ENCODE assay signal across 8 mouse cellular contexts in genomic region chr8:121736236-121736635, GRCm38 (mm10). TPM values are rescaled to one million over a fixed set of nuclear protein-coding genes. Genes with fewer than 3 reads are reported as not detected.
A peak's percentile ranks its signal among the peaks of the same experiment; 100 is the strongest.
DNase-seq lines count a peak whose midpoint lies in the region; ATAC-seq and TF ChIP-seq lines count a peak whose summit lies in the region.

No protein-coding gene starts in this region.

- WGBS in heart, embryonic 11.5 days (ENCODE audit: insufficient replicate concordance) = 18% methylated on average over 7 of the region's 7 CpGs
- WGBS in lung, adult 2 months = 18% methylated on average over 7 of the region's 7 CpGs
- 14% methylated on average over 7 of the region's 7 CpGs for WGBS in midbrain, embryonic 11.5 days

- no peak for TF ChIP-seq CTCF in lung, adult 2 months (IDR thresholded peaks at IDR 0.05; ENCODE audit: insufficient read depth, low read length)

- TF ChIP-seq POLR2A in lung, adult 2 months (IDR thresholded peaks at IDR 0.05; ENCODE audit: borderline replicate concordance, extremely low read depth, low read depth, low read length) = no peak

- ATAC-seq in heart, embryonic 11.5 days (replicated peaks; ENCODE audit: insufficient number of reproducible peaks, low FRiP score, low TSS enrichment) = no peak
- ATAC-seq in midbrain, embryonic 11.5 days (ENCODE audit: low FRiP score) = no peak

- H3K27me3 ChIP-seq in heart, embryonic 11.5 days (ENCODE audit: control insufficient read depth, insufficient read depth, low read length) = peaks cover 28% of the 10 kb centered on the region
- peaks cover 20% of the 10 kb centered on the region for H3K27me3 ChIP-seq in midbrain, embryonic 11.5 days (ENCODE audit: control insufficient read depth, insufficient read depth, low read length)

- H3K4me3 ChIP-seq in heart, embryonic 11.5 days (ENCODE audit: low read depth, low read length) = no peak overlapping the region
- no peak overlapping the region for H3K4me3 ChIP-seq in ES-E14 (ENCODE audit: insufficient read depth in 1 of 2, low read depth in 1 of 2, low read length in 2 of 2, poor library complexity in 1 of 2, severe bottlenecking in 1 of 2)
- H3K4me3 ChIP-seq in lung, adult 2 months (replicated peaks; ENCODE audit: extremely low read depth, low read depth, low read length) = no peak overlapping the region
- H3K4me3 ChIP-seq in midbrain, embryonic 11.5 days (ENCODE audit: low read depth, low read length) = no peak overlapping the region

- in situ Hi-C loops in ES-E14 (cut with MboI; ENCODE audit: low sequenced_read_pairs in 2 of 2, unreplicated experiment in 2 of 2) = no loop called here

- no peak overlapping the region for H3K9ac ChIP-seq in heart, embryonic 11.5 days (ENCODE audit: low read depth, low read length)
- no peak overlapping the region for H3K9ac ChIP-seq in ES-E14 (ENCODE audit: insufficient read depth, low read depth, low read length, poor library complexity, severe bottlenecking)
- H3K9ac ChIP-seq in midbrain, embryonic 11.5 days (ENCODE audit: low read length) = no peak overlapping the region

- no peak overlapping the region for H3K4me2 ChIP-seq in heart, embryonic 11.5 days
- no peak overlapping the region for H3K4me2 ChIP-seq in midbrain, embryonic 11.5 days

- DNase-seq in heart, postnatal 14 days = peak; percentile 49 to 75
- peak; percentile 75 for DNase-seq in ES-E14 (ENCODE audit: low read depth, low spot score)
- peak; percentile 82 for DNase-seq in embryo, embryonic 10 days (ENCODE audit: low spot score)
- peak; percentile 10 for DNase-seq in lung, adult 2 months
- no peak for DNase-seq in spleen, postnatal 14 days (ENCODE audit: low spot score in 2 of 2)
- DNase-seq in cerebellum, adult 9-10 months = no peak
- DNase-seq in midbrain, embryonic 11.5 days (ENCODE audit: low spot score, missing footprints) = no peak

- H3K4me1 ChIP-seq in heart, embryonic 11.5 days (ENCODE audit: control insufficient read depth, insufficient read depth, low read length) = no peaks in the 10 kb centered on the region
- H3K4me1 ChIP-seq in ES-E14 (ENCODE audit: control insufficient read depth in 2 of 2, insufficient read depth in 2 of 2, low read length in 2 of 2, poor library complexity in 1 of 2) = peaks cover 0 to 6% of the 10 kb centered on the region in 2 experiments; a peak in 1 of 4 replicates
- H3K4me1 ChIP-seq in lung, adult 2 months (ENCODE audit: control insufficient read depth, insufficient read depth, low read length) = no peaks in the 10 kb centered on the region
- H3K4me1 ChIP-seq in midbrain, embryonic 11.5 days (ENCODE audit: control insufficient read depth, insufficient read depth, low read length) = peaks cover 8% of the 10 kb centered on the region

- H3K9me3 ChIP-seq in heart, embryonic 11.5 days (replicated peaks; ENCODE audit: control insufficient read depth, low read length) = no peaks in the 10 kb centered on the region
- H3K9me3 ChIP-seq in ES-E14 (ENCODE audit: control insufficient read depth, insufficient read depth, low read depth, low read length) = no peaks in the 10 kb centered on the region
- H3K9me3 ChIP-seq in midbrain, embryonic 11.5 days (ENCODE audit: control insufficient read depth, low read length) = no peaks in the 10 kb centered on the region

- intact Hi-C loops in heart, postnatal 14 days (cut with DNase I) = no loop called here

- H3K36me3 ChIP-seq in heart, embryonic 11.5 days (ENCODE audit: control insufficient read depth, insufficient read depth, low read length) = no peaks in the 10 kb centered on the region
- no peaks in the 10 kb centered on the region for H3K36me3 ChIP-seq in ES-E14 (ENCODE audit: control insufficient read depth, insufficient read depth, low read length, poor library complexity, severe bottlenecking)
- H3K36me3 ChIP-seq in midbrain, embryonic 11.5 days (ENCODE audit: control insufficient read depth, insufficient read depth, low read length) = no peaks in the 10 kb centered on the region

- H3K27ac ChIP-seq in heart, embryonic 11.5 days (ENCODE audit: low read depth, low read length) = no peak overlapping the region
- no peak overlapping the region for H3K27ac ChIP-seq in ES-E14 (ENCODE audit: insufficient read depth, low read depth, low read length, poor library complexity, severe bottlenecking)
- H3K27ac ChIP-seq in midbrain, embryonic 11.5 days (ENCODE audit: low read depth, low read length) = no peak overlapping the region

TF ChIP-seq in ES-E14, 5 proteins besides CTCF, POLR2A, EP300 and RAD21:
- TF ChIP-seq ZNF384 (IDR thresholded peaks at IDR 0.05; ENCODE audit: low read depth, low read length) = no peak
- no peak for TF ChIP-seq CHD2 (IDR thresholded peaks at IDR 0.05; ENCODE audit: low read depth, low read length)
- no peak for TF ChIP-seq MAFK (IDR thresholded peaks at IDR 0.05; ENCODE audit: insufficient read depth, low read depth, low read length)
- no peak for TF ChIP-seq ZC3H11A (IDR thresholded peaks at IDR 0.05; ENCODE audit: borderline replicate concordance, low read depth, low read length)

RNA-seq across cellular contexts. Expression of gene Jph3, which starts 6.8 kb away (rescaled TPM):
- total RNA-seq in heart, postnatal 14 days (2021) = not detected
- polyA plus RNA-seq in heart, embryonic 11.5 days (2014; fragmentation: Nextera tagmentation; extraction: Ambion mirVana) = 0.46 and 0.66 TPM in 2 replicates
- 0.76 and 1.7 TPM in 2 replicates for total RNA-seq in ES-E14 (2012; rRNA removed)
- 0.06 and 0.10 TPM in 2 replicates for polyA plus RNA-seq in lung, adult 2 months (2012; rRNA removed)
- polyA plus RNA-seq in midbrain, embryonic 11.5 days (2014; fragmentation: Nextera tagmentation; extraction: Ambion mirVana) = 10.2 and 10.4 TPM in 2 replicates

Comparison
In these comparisons a context has a peak if more than half of its experiments do, and no peak if none do; other contexts are left out.
1. DNase-seq: peak in heart, postnatal 14 days (2 of 2), ES-E14 (single experiment), embryo, embryonic 10 days (single experiment) and lung, adult 2 months (single experiment); none in spleen, postnatal 14 days (0 of 2), cerebellum, adult 9-10 months (single experiment) and midbrain, embryonic 11.5 days (single experiment).